7 mouse cellular contexts compared by ENCODE assay signal in genomic region chr12:70967581-70967980, GRCm38 (mm10). TPM values are rescaled to one million over a fixed set of nuclear protein-coding genes. Genes with fewer than 3 reads are reported as not detected.
DNase-seq lines count a peak whose midpoint lies in the region; ATAC-seq and TF ChIP-seq lines count a peak whose summit lies in the region.

No protein-coding gene starts in this region.

- no peaks in the 10 kb centered on the region for H3K9me3 ChIP-seq in lung, postnatal 0 days (ENCODE audit: low read length)
- no peaks in the 10 kb centered on the region for H3K9me3 ChIP-seq in embryonic facial prominence, embryonic 14.5 days (ENCODE audit: control insufficient read depth, low read length)
- no peaks in the 10 kb centered on the region for H3K9me3 ChIP-seq in intestine, embryonic 15.5 days

- no peaks in the 10 kb centered on the region for H3K4me1 ChIP-seq in lung, postnatal 0 days (ENCODE audit: insufficient read depth, low read depth, low read length)
- H3K4me1 ChIP-seq in embryonic facial prominence, embryonic 14.5 days (ENCODE audit: control insufficient read depth, insufficient read depth, low read length): no peaks in the 10 kb centered on the region
- no peaks in the 10 kb centered on the region for H3K4me1 ChIP-seq in intestine, embryonic 15.5 days (replicated peaks)
- no peaks in the 10 kb centered on the region for H3K4me1 ChIP-seq in olfactory bulb, adult 2 months (ENCODE audit: control insufficient read depth, insufficient read depth, low read length)

- 43% methylated on average over 8 of the region's 8 CpGs for WGBS in lung, postnatal 0 days
- 35% methylated on average over 8 of the region's 8 CpGs for WGBS in embryonic facial prominence, embryonic 14.5 days
- 31% methylated on average over 8 of the region's 8 CpGs for WGBS in intestine, embryonic 15.5 days
- 16% methylated on average over 8 of the region's 8 CpGs for WGBS in olfactory bulb, adult 2 months

- H3K36me3 ChIP-seq in lung, postnatal 0 days (ENCODE audit: insufficient read depth, low read length): peaks cover 4% of the 10 kb centered on the region; the same call in 1 of the 2 replicates
- H3K36me3 ChIP-seq in embryonic facial prominence, embryonic 14.5 days (ENCODE audit: control insufficient read depth, insufficient read depth, low read length): peaks cover 21% of the 10 kb centered on the region
- H3K36me3 ChIP-seq in intestine, embryonic 15.5 days: 0 out of 2 replicates have a peak, but pooled peaks cover 3% of the 10 kb centered on the region

- TF ChIP-seq EP300 in lung, postnatal 0 days (IDR thresholded peaks at IDR 0.05): no peak

- peak overlapping the region; percentile 60 for H3K4me2 ChIP-seq in lung, postnatal 0 days (replicated peaks; ENCODE audit: low read depth, low read length)
- H3K4me2 ChIP-seq in embryonic facial prominence, embryonic 14.5 days (ENCODE audit: low read depth, low read length): peak overlapping the region; percentile 54
- peak overlapping the region; percentile 65 for H3K4me2 ChIP-seq in intestine, embryonic 15.5 days (replicated peaks)

- TF ChIP-seq CTCF in lung, postnatal 0 days (IDR thresholded peaks at IDR 0.05): no peak
- no peak for TF ChIP-seq CTCF in olfactory bulb, adult 2 months (IDR thresholded peaks at IDR 0.05; ENCODE audit: insufficient read depth, low read depth, low read length)

- peak; percentile 27 for DNase-seq in lung, postnatal 0 days (ENCODE audit: low spot score)
- no peak for DNase-seq in lung, adult 18-20 months
- no peak for DNase-seq in embryonic facial prominence, embryonic 14.5 days (ENCODE audit: low spot score)
- DNase-seq in cerebellum, postnatal 36 days: no peak

- peak overlapping the region; percentile 99 for H3K27ac ChIP-seq in lung, postnatal 0 days (ENCODE audit: low read length)
- H3K27ac ChIP-seq in embryonic facial prominence, embryonic 14.5 days (replicated peaks; ENCODE audit: low read depth, low read length): peak overlapping the region; percentile 98
- H3K27ac ChIP-seq in intestine, embryonic 15.5 days: peak overlapping the region; percentile 98
- H3K27ac ChIP-seq in olfactory bulb, adult 2 months (ENCODE audit: insufficient read depth, low read depth, low read length): peak overlapping the region; percentile 62; the same call in 1 of the 2 replicates

- H3K4me3 ChIP-seq in lung, postnatal 0 days (ENCODE audit: low read depth, low read length): peak overlapping the region; percentile 65
- H3K4me3 ChIP-seq in embryonic facial prominence, embryonic 14.5 days (ENCODE audit: low read depth, low read length): peak overlapping the region; percentile 72
- H3K4me3 ChIP-seq in intestine, embryonic 15.5 days (replicated peaks): peak overlapping the region; percentile 65; the same call in 1 of the 2 replicates
- H3K4me3 ChIP-seq in olfactory bulb, adult 2 months (ENCODE audit: insufficient read depth, low read depth, low read length): peak overlapping the region; percentile 68

- H3K9ac ChIP-seq in lung, postnatal 0 days (replicated peaks; ENCODE audit: low read depth): peak overlapping the region; percentile 93; the same call in 1 of the 2 replicates
- H3K9ac ChIP-seq in embryonic facial prominence, embryonic 14.5 days (ENCODE audit: low read depth, low read length): peak overlapping the region; percentile 85
- H3K9ac ChIP-seq in intestine, embryonic 15.5 days: peak overlapping the region; percentile 72

- no peak for ATAC-seq in lung, postnatal 0 days
- ATAC-seq in embryonic facial prominence, embryonic 14.5 days (ENCODE audit: low read depth): no peak
- ATAC-seq in intestine, embryonic 15.5 days: no peak
- ATAC-seq in megakaryocyte-erythroid progenitor cell, adult 5-6 weeks (replicated peaks; ENCODE audit: low FRiP score, low TSS enrichment, poor library complexity, severe bottlenecking): no peak

- no peaks in the 10 kb centered on the region for H3K27me3 ChIP-seq in lung, postnatal 0 days (replicated peaks; ENCODE audit: insufficient read depth, low read length)
- no peaks in the 10 kb centered on the region for H3K27me3 ChIP-seq in embryonic facial prominence, embryonic 14.5 days (replicated peaks; ENCODE audit: control insufficient read depth, insufficient read depth, low read length)
- H3K27me3 ChIP-seq in intestine, embryonic 15.5 days (replicated peaks): no peaks in the 10 kb centered on the region

- TF ChIP-seq POLR2A in olfactory bulb, adult 2 months (IDR thresholded peaks at IDR 0.05; ENCODE audit: insufficient read depth, low read depth, low read length): no peak

RNA-seq across cellular contexts. Expression of gene Psma3, which starts 6.8 kb away (rescaled TPM):
- 375 and 418 TPM in 2 replicates for polyA plus RNA-seq in lung, postnatal 0 days (2015; fragmentation: Nextera tagmentation; extraction: Ambion mirVana)
- polyA plus RNA-seq in embryonic facial prominence, embryonic 14.5 days (2014; fragmentation: Nextera tagmentation; extraction: Ambion mirVana): 589 and 594 TPM in 2 replicates
- 593 and 607 TPM in 2 replicates for polyA plus RNA-seq in intestine, embryonic 15.5 days (2015; fragmentation: Nextera tagmentation; extraction: Ambion mirVana)
- polyA plus RNA-seq in olfactory bulb, adult 2 months (2012; ENCODE audit: insufficient read depth, insufficient read length, low replicate concordance, missing spikeins): not detected in 2 replicates
- 335 and 399 TPM in 2 replicates for total RNA-seq in megakaryocyte-erythroid progenitor cell, adult 5-6 weeks (2014; fragmentation: Nextera tagmentation)
- 428 and 450 TPM in 2 replicates for total RNA-seq in megakaryocyte-erythroid progenitor cell, adult 5-6 weeks (2017)

RNA-seq across cellular contexts. Expression of gene Actr10, which starts 29.9 kb away (rescaled TPM):
- 192 and 206 TPM in 2 replicates for polyA plus RNA-seq in lung, postnatal 0 days (2015; fragmentation: Nextera tagmentation; extraction: Ambion mirVana)
- 269 and 276 TPM in 2 replicates for polyA plus RNA-seq in embryonic facial prominence, embryonic 14.5 days (2014; fragmentation: Nextera tagmentation; extraction: Ambion mirVana)
- 192 and 223 TPM in 2 replicates for polyA plus RNA-seq in intestine, embryonic 15.5 days (2015; fragmentation: Nextera tagmentation; extraction: Ambion mirVana)
- 132 TPM in 1 of 2 replicates, not detected in the other for polyA plus RNA-seq in olfactory bulb, adult 2 months (2012; ENCODE audit: insufficient read depth, insufficient read length, low replicate concordance, missing spikeins)
- 52.7 and 85.1 TPM in 2 replicates for total RNA-seq in megakaryocyte-erythroid progenitor cell, adult 5-6 weeks (2014; fragmentation: Nextera tagmentation)
- total RNA-seq in megakaryocyte-erythroid progenitor cell, adult 5-6 weeks (2017): 54.8 and 65.0 TPM in 2 replicates

RNA-seq across cellular contexts. Expression of gene Arid4a, which starts 48.2 kb away (rescaled TPM):
- polyA plus RNA-seq in lung, postnatal 0 days (2015; fragmentation: Nextera tagmentation; extraction: Ambion mirVana): 42.9 and 45.1 TPM in 2 replicates
- polyA plus RNA-seq in embryonic facial prominence, embryonic 14.5 days (2014; fragmentation: Nextera tagmentation; extraction: Ambion mirVana): 28.6 and 32.5 TPM in 2 replicates
- polyA plus RNA-seq in intestine, embryonic 15.5 days (2015; fragmentation: Nextera tagmentation; extraction: Ambion mirVana): 35.0 and 39.3 TPM in 2 replicates
- not detected in 2 replicates for polyA plus RNA-seq in olfactory bulb, adult 2 months (2012; ENCODE audit: insufficient read depth, insufficient read length, low replicate concordance, missing spikeins)
- 23.4 and 36.3 TPM in 2 replicates for total RNA-seq in megakaryocyte-erythroid progenitor cell, adult 5-6 weeks (2014; fragmentation: Nextera tagmentation)
- total RNA-seq in megakaryocyte-erythroid progenitor cell, adult 5-6 weeks (2017): 58.0 and 58.9 TPM in 2 replicates
